Mouse (Mus musculus) urinary bladder, adult 18-20 months (tissue): ENCODE data around the gene Cacna1c.

Experiments used
- DNase-seq, 2 experiments: peaks; one replicate each; pipeline ENCODE4 v3.0.0; 2022; ENCODE audit warnings: low spot score in 2 of 2, mixed read lengths in 2 of 2

Cacna1c gene

GRCm38 (mm10) chr6:118753064-118753463 lies 443.2 kb downstream of the Cacna1c start:
- no peak for DNase-seq

GRCm38 (mm10) chr6:118749285-118749684 lies 446.9 kb downstream of the Cacna1c start:
- DNase-seq, result no peak

GRCm38 (mm10) chr6:118742701-118743100 lies 453.5 kb downstream of the Cacna1c start:
- no peak for DNase-seq

- DNase-seq, result no peak
These were observed 454.4 kb downstream of the Cacna1c start for GRCm38 (mm10) chr6:118741841-118742240.

GRCm38 (mm10) chr6:118739961-118740599 lies 456.1 kb downstream of the Cacna1c start:
- DNase-seq, result peak in 1 of 2 experiments; percentile 22

- no peak for DNase-seq
These were observed 456.9 kb downstream of the Cacna1c start for GRCm38 (mm10) chr6:118739344-118739743.

GRCm38 (mm10) chr6:118738656-118739055 lies 457.6 kb downstream of the Cacna1c start:
- no peak for DNase-seq

- DNase-seq, result no peak
These were observed 459.1 kb downstream of the Cacna1c start for GRCm38 (mm10) chr6:118737078-118737477.

DNA sequence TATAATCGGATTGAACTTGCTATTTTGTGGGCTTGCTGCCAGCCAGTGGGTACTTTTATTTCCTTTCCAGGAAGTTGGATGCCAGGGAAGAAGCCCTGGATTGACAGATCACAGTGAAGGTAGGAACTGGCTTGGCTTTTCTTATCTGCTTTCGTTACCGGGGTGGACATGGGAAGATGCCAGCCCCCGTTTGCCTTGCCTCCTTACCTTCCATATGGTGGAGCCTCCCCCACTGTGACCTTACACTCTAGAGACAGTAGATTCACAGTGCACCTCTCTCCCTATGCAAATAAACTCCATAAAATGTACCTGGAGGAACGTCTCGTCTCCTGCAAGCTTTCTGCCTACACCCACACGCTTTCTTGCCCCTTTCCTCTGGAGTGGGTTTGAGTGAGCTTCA lies 459.7 kb downstream of the Cacna1c start:
- no peak for DNase-seq

DNA sequence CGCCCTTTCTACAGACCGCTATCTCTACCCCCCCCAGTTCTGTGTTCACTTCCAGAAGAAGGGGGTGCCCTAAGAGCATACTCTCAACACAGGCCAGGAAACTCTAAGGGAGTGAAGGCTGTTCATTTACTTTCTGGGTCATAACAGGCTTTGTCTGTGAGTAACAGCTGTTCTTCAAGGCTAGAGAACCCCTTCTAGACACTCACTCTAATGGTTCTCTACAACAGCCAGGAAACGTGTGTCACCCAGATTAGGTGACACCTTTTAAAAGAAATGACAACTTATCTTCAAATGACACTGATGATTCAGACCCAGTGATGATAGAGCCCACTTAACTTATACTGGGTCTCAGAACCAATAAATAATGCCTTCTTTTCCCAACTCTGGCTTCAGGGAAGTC lies 461.1 kb downstream of the Cacna1c start:
- DNase-seq, result no peak

GRCm38 (mm10) chr6:118731937-118732336 lies 464.3 kb downstream of the Cacna1c start:
- DNase-seq, result no peak

GRCm38 (mm10) chr6:118724908-118725307 lies 471.3 kb downstream of the Cacna1c start:
- DNase-seq, result no peak

DNA sequence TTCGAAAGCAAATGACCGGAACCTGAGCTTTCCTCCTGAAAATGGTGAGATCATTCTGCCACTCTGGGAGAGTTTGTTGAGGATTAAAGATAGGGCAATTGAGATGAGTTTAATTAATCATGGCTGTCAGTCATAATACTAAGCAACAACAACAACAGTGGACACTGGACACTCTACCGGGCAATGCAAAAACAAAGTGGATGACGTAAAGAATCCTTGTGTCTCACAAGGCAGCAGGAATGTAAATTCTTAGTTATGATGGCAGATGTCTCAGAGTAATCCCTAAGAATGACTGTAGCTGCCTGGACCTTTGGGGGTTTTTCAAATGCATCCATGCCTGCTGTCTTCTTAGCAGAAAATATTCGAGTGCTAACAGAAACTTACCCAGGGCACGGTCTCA lies 471.8 kb downstream of the Cacna1c start:
- DNase-seq, result no peak

- no peak for DNase-seq
These were observed 473.9 kb downstream of the Cacna1c start for GRCm38 (mm10) chr6:118722336-118722735.

DNA sequence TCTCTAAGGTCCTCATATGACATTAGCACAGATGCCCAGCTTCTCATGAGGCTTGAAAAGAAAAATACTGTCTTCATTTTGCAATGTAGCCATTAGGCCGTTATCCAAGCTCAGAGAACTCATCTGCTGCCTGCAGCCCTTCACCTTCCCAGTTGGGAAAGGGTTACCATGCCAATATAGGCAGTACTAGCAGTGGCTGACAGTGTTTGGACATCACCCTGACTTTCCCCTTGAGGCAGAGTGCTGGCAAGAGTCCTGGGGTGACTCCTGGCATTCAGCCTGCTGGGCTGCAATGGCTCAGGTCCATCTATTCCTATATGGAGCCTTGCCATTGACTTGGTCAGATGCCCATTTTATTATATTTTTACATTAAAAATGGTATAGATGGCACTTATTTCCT lies 476.7 kb downstream of the Cacna1c start:
- DNase-seq, result no peak

- DNase-seq, result no peak
These were observed 482.9 kb downstream of the Cacna1c start for GRCm38 (mm10) chr6:118713286-118713685.

GRCm38 (mm10) chr6:118711677-118712322 lies 484.4 kb downstream of the Cacna1c start:
- no peak for DNase-seq

GRCm38 (mm10) chr6:118707066-118707465 lies 489.2 kb downstream of the Cacna1c start:
- no peak for DNase-seq

DNA sequence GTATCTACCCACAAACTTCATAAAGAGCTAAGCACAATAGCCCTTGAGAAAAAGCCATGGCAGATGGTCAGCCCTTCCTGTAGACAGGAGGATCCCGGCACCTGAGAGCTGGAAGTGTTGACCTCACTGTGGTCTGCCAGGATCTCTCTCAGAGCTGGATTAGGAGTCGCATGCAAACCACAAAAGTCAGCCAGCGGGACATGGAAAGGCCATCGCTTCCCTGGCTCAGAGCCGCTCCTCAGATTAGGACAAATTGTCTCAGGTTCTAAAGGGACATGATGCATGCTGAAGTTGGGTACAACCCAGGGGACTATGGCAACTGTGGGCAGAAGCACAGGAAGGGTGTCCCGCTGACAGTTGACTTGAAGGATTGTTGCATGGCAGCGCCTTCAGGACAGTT lies 490.4 kb downstream of the Cacna1c start:
- no peak for DNase-seq

- no peak for DNase-seq
These were observed 501.6 kb downstream of the Cacna1c start for GRCm38 (mm10) chr6:118694626-118695025.

- DNase-seq, result no peak
These were observed 506.8 kb downstream of the Cacna1c start for GRCm38 (mm10) chr6:118689447-118689846.

GRCm38 (mm10) chr6:118688856-118689255 lies 507.4 kb downstream of the Cacna1c start:
- DNase-seq, result no peak

- DNase-seq, result no peak
These were observed 515.4 kb downstream of the Cacna1c start for GRCm38 (mm10) chr6:118680814-118681213.

DNA sequence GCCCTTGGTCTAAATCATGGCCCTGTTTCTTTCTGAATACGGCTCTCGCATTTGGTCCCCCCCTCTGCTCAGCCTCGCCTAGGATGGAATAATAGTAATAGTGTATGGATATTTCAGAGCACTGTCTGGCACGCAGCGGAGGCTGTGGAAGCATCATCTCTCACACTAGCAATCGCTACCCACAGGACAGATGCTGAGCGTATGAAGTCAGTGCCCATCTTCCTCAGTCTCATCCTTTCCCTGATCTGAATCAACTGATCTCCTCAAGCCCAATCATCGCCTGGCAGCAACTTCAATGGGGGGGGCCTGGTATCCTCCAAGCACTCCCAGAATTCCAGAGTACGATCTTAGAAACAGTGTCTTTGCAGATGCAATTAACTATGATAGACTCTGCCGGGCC lies 518.2 kb downstream of the Cacna1c start:
- no peak for DNase-seq
